Mouse (Mus musculus): ENCODE measurements at regions not wholly inside any gene's neighbourhood (a gene's known extent, or its start where the extent isn't known, plus 50 kb on each side); places are given as distances from the start of the nearest gene placed in this dataset.
A peak's percentile ranks its signal among the peaks of the same experiment; 100 is the strongest.

- no peak for ATAC-seq (replicated peaks; ENCODE audit: low read depth, poor library complexity, severe bottlenecking)
Measured at GRCm38 (mm10) chr7:136137831-136138602, 421.9 kb upstream of the Mki67 start.

GRCm38 (mm10) chr7:136142832-136143231, 426.7 kb upstream of the Mki67 start:
- ATAC-seq (replicated peaks; ENCODE audit: low read depth, poor library complexity, severe bottlenecking) = peak; percentile 60

- ATAC-seq (replicated peaks; ENCODE audit: low read depth, poor library complexity, severe bottlenecking) = no peak
Measured at GRCm38 (mm10) chr7:136150196-136150595, 434.0 kb upstream of the Mki67 start.

- no peak for ATAC-seq (replicated peaks; ENCODE audit: low read depth, poor library complexity, severe bottlenecking)
Measured at GRCm38 (mm10) chr7:136151301-136151930, 435.3 kb upstream of the Mki67 start.

- peak; percentile 45; the same call in 1 of the 2 replicates for ATAC-seq (replicated peaks; ENCODE audit: low read depth, poor library complexity, severe bottlenecking)
Measured at GRCm38 (mm10) chr7:136152470-136152869, 436.3 kb upstream of the Mki67 start.

- ATAC-seq (replicated peaks; ENCODE audit: low read depth, poor library complexity, severe bottlenecking) = 0 out of 2 replicates have a peak, but pooled peaks have one; percentile 5
Measured at GRCm38 (mm10) chr7:136153621-136154020, 437.5 kb upstream of the Mki67 start.

GRCm38 (mm10) chr7:136159136-136159535, 443.0 kb upstream of the Mki67 start:
- ATAC-seq (replicated peaks; ENCODE audit: low read depth, poor library complexity, severe bottlenecking) = no peak

GRCm38 (mm10) chr7:136161526-136161925, 445.4 kb upstream of the Mki67 start:
- no peak for ATAC-seq (replicated peaks; ENCODE audit: low read depth, poor library complexity, severe bottlenecking)

- no peak for ATAC-seq (replicated peaks; ENCODE audit: low read depth, poor library complexity, severe bottlenecking)
Measured at GRCm38 (mm10) chr7:136164834-136165233, 448.7 kb upstream of the Mki67 start.

GRCm38 (mm10) chr7:136169261-136169660, 453.1 kb upstream of the Mki67 start:
- no peak for ATAC-seq (replicated peaks; ENCODE audit: low read depth, poor library complexity, severe bottlenecking)

GRCm38 (mm10) chr7:136176373-136176772, 460.2 kb upstream of the Mki67 start:
- no peak for ATAC-seq (replicated peaks; ENCODE audit: low read depth, poor library complexity, severe bottlenecking)

GRCm38 (mm10) chr7:136180996-136181395, 464.8 kb upstream of the Mki67 start:
- ATAC-seq (replicated peaks; ENCODE audit: low read depth, poor library complexity, severe bottlenecking) = no peak

- no peak for ATAC-seq (replicated peaks; ENCODE audit: low read depth, poor library complexity, severe bottlenecking)
Measured at GRCm38 (mm10) chr7:136182101-136182500, 465.9 kb upstream of the Mki67 start.

- no peak for ATAC-seq (replicated peaks; ENCODE audit: low read depth, poor library complexity, severe bottlenecking)
Measured at GRCm38 (mm10) chr7:136196424-136197160, 480.4 kb upstream of the Mki67 start.

- ATAC-seq (replicated peaks; ENCODE audit: low read depth, poor library complexity, severe bottlenecking) = no peak
Measured at GRCm38 (mm10) chr7:136208879-136209278, 492.7 kb upstream of the Mki67 start.

GRCm38 (mm10) chr7:136209299-136210171, 493.4 kb upstream of the Mki67 start:
- no peak for ATAC-seq (replicated peaks; ENCODE audit: low read depth, poor library complexity, severe bottlenecking)

- no peak for ATAC-seq (replicated peaks; ENCODE audit: low read depth, poor library complexity, severe bottlenecking)
Measured at GRCm38 (mm10) chr7:136212492-136212891, 496.3 kb upstream of the Mki67 start.

GRCm38 (mm10) chr7:136213057-136213961, 497.1 kb upstream of the Mki67 start:
- no peak for ATAC-seq (replicated peaks; ENCODE audit: low read depth, poor library complexity, severe bottlenecking)

GRCm38 (mm10) chr7:136213962-136214308, 497.8 kb upstream of the Mki67 start:
- no peak for ATAC-seq (replicated peaks; ENCODE audit: low read depth, poor library complexity, severe bottlenecking)
